Mouse (Mus musculus) forebrain, embryonic 12.5 days (tissue): ENCODE measurements around the gene Fkbp2. TPM values are rescaled to one million over a fixed set of nuclear protein-coding genes. Genes with fewer than 3 reads are reported as not detected.

ENCODE experiments used
- ATAC-seq: fragments of 200-750 bp; cut with Nextera tagmentation; 2 replicates; pipeline ENCODE4 v1.8.0; 2017; ENCODE audit warnings: moderate TSS enrichment; ENCODE audit not compliant: low FRiP score
- H3K27ac ChIP-seq: fragments of 300-500 bp; sonication (generic); 2 replicates; pipeline ENCODE4 v1.5.1; 2016; ENCODE audit warnings: mild to moderate bottlenecking
- H3K27me3 ChIP-seq: fragments of 300-500 bp; sonication (generic); 2 replicates; pipeline ENCODE4 v1.6.1; 2016; ENCODE audit warnings: mild to moderate bottlenecking
- H3K36me3 ChIP-seq: fragments of 300-500 bp; sonication (generic); replicated peaks from 2 replicates; pipeline ENCODE4 v1.6.1; 2016; ENCODE audit warnings: mild to moderate bottlenecking
- H3K4me1 ChIP-seq: fragments of 300-500 bp; sonication (generic); 2 replicates; pipeline ENCODE4 v1.6.1; 2016
- H3K4me2 ChIP-seq: fragments of 300-500 bp; sonication (generic); 2 replicates; pipeline ENCODE4 v1.6.1; 2016; ENCODE audit warnings: mild to moderate bottlenecking, moderate library complexity
- H3K4me3 ChIP-seq: fragments of 300-500 bp; sonication (generic); replicated peaks from 2 replicates; pipeline ENCODE4 v1.5.1; 2016; ENCODE audit warnings: mild to moderate bottlenecking
- H3K9ac ChIP-seq: fragments of 300-500 bp; sonication (generic); 2 replicates; pipeline ENCODE4 v1.6.1; 2016; ENCODE audit warnings: mild to moderate bottlenecking
- H3K9me3 ChIP-seq: fragments of 300-500 bp; sonication (generic); 2 replicates; pipeline ENCODE4 v1.6.1; 2016
- WGBS: fragments of 180-500 bp; shearing (Covaris S2); methylation state at CpG from one replicate; pipeline ENCODE4 v1.1.7; 2016; 5-methylcytosine and 5-hydroxymethylcytosine counted together
- polyA plus RNA-seq: library from polyadenylated mRNA; unstranded; fragments of >200 nt; fragmentation: Nextera tagmentation; extraction: Ambion mirVana; gene quantifications from 2 replicates; pipeline ENCODE4 v1.2.1, GENCODE M21; 2016

Fkbp2 gene
- 76.9 and 79.8 TPM in 2 replicates for polyA plus RNA-seq

DNA sequence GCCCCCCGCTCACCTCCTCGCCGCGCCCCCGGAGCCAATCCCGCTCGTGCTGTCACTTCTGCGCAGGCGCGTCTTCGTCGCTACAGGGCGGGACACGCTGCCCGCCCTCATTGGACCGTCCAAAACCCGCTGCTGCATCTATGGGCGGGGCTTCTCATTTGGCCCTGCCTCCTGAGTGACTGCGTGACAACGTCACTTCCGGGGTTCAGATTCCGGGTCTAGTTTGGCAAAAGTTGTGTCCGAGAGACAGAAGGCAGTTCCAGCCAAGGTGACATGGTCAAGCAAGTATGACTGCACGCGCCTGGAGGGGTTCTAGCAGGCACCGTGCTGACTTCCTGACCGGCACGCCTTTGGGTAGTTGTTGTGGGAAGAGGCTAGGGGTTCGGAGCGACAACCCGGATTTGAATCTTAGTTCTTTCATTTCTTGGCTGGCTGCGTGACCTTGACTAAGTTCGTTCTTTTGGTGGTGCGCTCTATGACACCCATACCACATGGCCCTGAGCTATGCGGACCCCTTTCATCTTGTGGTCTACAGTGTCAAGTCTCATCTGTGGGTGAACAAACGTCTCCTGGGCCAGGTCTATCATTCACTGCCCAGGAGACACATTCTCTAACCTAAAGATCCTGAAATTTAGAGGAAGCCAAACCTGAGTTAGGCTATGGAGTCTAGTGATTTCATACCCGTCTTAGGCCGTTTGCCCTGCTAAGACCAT lies at the start of gene Fkbp2:
Gene Fkbp2, minus strand, starts transcription at position 121 of the 713 bp plus-strand sequence.
- no peaks in the 10 kb centered on the region for H3K27me3 ChIP-seq
- H3K27ac ChIP-seq, result peak within 1 kb of the TSS; percentile 94
- H3K36me3 ChIP-seq, result peaks cover 41% of the 10 kb centered on the region
- H3K4me3 ChIP-seq, result peak within 1 kb of the TSS; percentile 60
- H3K9me3 ChIP-seq, result no peaks in the 10 kb centered on the region
- ATAC-seq, result peak; percentile 91
- WGBS, result 2% methylated on average over 38 of the region's 38 CpGs
- peak within 1 kb of the TSS; percentile 68 for H3K9ac ChIP-seq
- H3K4me1 ChIP-seq, result peaks cover 53% of the 10 kb centered on the region
- peak within 1 kb of the TSS; percentile 64 for H3K4me2 ChIP-seq

DNA sequence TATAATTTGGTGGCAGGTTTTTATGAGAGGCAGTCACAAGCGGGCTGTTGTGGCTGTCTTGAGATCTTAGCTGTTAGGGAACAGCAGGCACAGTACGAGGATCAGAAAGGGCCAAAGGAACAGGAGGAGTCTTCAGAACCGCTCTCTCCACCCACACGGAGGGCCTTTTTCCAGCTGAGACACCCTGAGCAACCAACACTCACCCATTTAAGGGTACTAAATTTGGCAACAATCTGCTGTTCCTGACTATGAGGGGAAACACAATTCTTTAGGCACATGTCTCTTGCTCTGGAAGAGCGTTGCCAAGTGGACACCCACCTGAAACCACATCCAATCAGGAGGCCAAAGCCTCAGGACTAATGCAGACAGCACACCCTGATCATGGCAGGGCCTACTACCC lies 49.2 kb upstream of the Fkbp2 start:
- Histone ChIP-seq H3K4me2 (no peak overlapping the region), H3K4me3 (no peak overlapping the region), H3K27me3 (no peaks in the 10 kb centered on the region), H3K36me3 (peaks cover 96% of the 10 kb centered on the region), H3K27ac (no peak overlapping the region), H3K9ac (no peak overlapping the region), H3K9me3 (no peaks in the 10 kb centered on the region), H3K4me1 (no peaks in the 10 kb centered on the region)
- WGBS, result 96% methylated on average over 5 of the region's 5 CpGs
- no peak for ATAC-seq

DNA sequence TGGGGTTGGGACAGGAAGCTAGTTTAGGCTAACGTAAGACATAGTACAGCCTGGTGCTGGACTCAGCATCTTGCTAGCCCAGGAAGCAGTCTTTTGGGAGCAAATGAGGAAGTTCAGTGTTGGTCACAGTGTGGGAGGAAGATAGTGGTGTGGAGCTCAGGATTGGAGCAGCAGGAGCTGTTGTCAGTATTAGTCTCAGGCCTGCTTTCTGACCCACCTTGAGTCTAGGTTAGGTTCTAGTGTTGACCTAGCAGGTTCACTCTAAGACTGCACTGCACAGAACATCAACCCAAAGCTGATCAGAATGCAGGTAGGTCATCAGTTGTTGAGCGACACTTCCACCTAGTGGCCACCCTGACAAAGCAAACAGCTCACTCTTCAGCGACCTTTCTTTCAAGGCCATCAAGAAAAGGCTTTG lies 39.9 kb upstream of the Fkbp2 start:
- H3K9me3 ChIP-seq, result no peaks in the 10 kb centered on the region
- no peak overlapping the region for H3K4me3 ChIP-seq
- no peak overlapping the region for H3K4me2 ChIP-seq
- H3K27me3 ChIP-seq, result no peaks in the 10 kb centered on the region
- ATAC-seq, result no peak
- H3K27ac ChIP-seq, result 0 out of 2 replicates have a peak overlapping the region, but pooled peaks have one; percentile 0
- 52% methylated on average over 3 of the region's 3 CpGs for WGBS
- no peaks in the 10 kb centered on the region for H3K4me1 ChIP-seq
- no peak overlapping the region for H3K9ac ChIP-seq
- H3K36me3 ChIP-seq, result peaks cover 82% of the 10 kb centered on the region

GRCm38 (mm10) chr19:7019191-7019590 lies 38.9 kb upstream of the Fkbp2 start, which contains the start of gene Fermt3:
Fermt3 (minus strand) TSS chr19:7019469.
- Histone ChIP-seq H3K4me3 (no peak within 1 kb of the TSS), H3K27ac (no peak within 1 kb of the TSS), H3K27me3 (no peaks in the 10 kb centered on the region), H3K4me1 (no peaks in the 10 kb centered on the region), H3K9me3 (no peaks in the 10 kb centered on the region), H3K4me2 (no peak within 1 kb of the TSS), H3K36me3 (peaks cover 74% of the 10 kb centered on the region), H3K9ac (no peak within 1 kb of the TSS)
- ATAC-seq, result no peak
- WGBS, result 83% methylated on average over 5 of the region's 5 CpGs

- peaks cover 76% of the 10 kb centered on the region for H3K36me3 ChIP-seq
- H3K4me3 ChIP-seq, result no peak overlapping the region
- H3K4me2 ChIP-seq, result no peak overlapping the region
- 97% methylated on average over 11 of the region's 11 CpGs for WGBS
- no peaks in the 10 kb centered on the region for H3K27me3 ChIP-seq
- no peak for ATAC-seq
- no peak overlapping the region for H3K27ac ChIP-seq
- no peaks in the 10 kb centered on the region for H3K4me1 ChIP-seq
- H3K9me3 ChIP-seq, result no peaks in the 10 kb centered on the region
- no peak overlapping the region for H3K9ac ChIP-seq
These were observed 38.2 kb upstream of the Fkbp2 start for GRCm38 (mm10) chr19:7018546-7018945.

- Histone ChIP-seq H3K9me3 (no peaks in the 10 kb centered on the region), H3K4me3 (no peak overlapping the region), H3K4me2 (no peak overlapping the region), H3K36me3 (peaks cover 73% of the 10 kb centered on the region), H3K9ac (no peak overlapping the region), H3K27ac (0 out of 2 replicates have a peak overlapping the region, but pooled peaks have one; percentile 56), H3K27me3 (no peaks in the 10 kb centered on the region), H3K4me1 (no peaks in the 10 kb centered on the region)
- 92% methylated on average over 12 of the region's 12 CpGs for WGBS
- ATAC-seq, result no peak
These were observed 37.5 kb upstream of the Fkbp2 start for GRCm38 (mm10) chr19:7017541-7018457.

DNA sequence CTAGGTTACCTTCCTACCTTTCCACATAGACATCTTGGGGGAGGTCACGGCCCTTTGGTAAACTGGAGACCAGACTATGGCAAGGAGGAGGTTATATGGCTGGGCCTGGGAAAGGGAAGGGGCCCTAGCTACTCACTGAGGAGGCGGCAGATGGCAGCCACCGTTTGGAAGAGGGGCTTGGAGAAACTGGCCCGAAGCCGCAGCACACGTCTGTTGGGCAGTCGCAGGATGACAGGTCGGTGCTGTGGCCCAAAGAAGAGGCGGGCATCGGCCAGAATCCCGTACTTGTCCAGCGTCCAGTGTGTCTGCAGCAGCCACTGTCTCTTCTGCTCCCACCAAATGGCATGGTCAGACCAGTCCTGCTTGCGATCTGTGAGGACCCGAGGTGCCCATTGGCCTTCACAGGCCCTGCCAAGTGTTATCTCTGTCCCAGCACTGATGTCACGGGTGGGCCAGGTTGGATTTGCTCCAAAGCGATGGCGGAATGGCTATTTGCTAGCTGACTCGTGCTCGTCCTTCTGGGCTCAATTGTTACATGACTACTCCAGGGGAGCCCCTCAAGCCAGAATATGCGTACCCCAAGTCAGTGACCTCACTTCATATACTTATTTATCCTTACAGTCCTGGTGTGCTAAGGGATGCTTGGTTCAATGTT lies 34.3 kb upstream of the Fkbp2 start:
- 91% methylated on average over 20 of the region's 20 CpGs for WGBS
- Histone ChIP-seq H3K27me3 (no peaks in the 10 kb centered on the region), H3K9ac (no peak overlapping the region), H3K36me3 (peaks cover 41% of the 10 kb centered on the region), H3K27ac (no peak overlapping the region), H3K4me2 (no peak overlapping the region), H3K4me3 (no peak overlapping the region), H3K9me3 (no peaks in the 10 kb centered on the region), H3K4me1 (no peaks in the 10 kb centered on the region)
- no peak for ATAC-seq

DNA sequence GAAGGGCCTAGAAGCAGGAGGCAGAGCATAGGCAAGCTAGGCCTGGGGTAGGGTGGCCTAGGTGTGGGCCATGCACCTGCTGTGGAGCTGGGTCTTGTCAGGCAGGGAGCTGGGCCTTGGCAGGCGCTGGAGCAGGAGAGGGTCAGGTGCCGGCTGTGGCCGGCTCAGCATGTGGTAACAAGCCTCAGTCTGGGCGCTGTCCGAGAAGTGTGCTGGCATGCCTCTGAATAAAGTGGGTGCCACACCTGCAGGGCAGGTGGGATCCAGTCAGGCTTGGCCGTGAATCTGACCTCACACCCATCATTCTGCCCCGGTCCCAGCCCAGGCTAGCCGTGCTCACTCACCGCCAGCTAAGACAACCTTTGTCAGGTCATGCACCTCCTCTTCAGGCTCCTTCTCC lies 33.7 kb upstream of the Fkbp2 start:
- H3K36me3 ChIP-seq, result peaks cover 34% of the 10 kb centered on the region
- no peaks in the 10 kb centered on the region for H3K4me1 ChIP-seq
- H3K27ac ChIP-seq, result no peak overlapping the region
- 85% methylated on average over 9 of the region's 9 CpGs for whole genome bisulfite sequencing
- H3K4me2 ChIP-seq, result no peak overlapping the region
- H3K4me3 ChIP-seq, result no peak overlapping the region
- H3K9me3 ChIP-seq, result no peaks in the 10 kb centered on the region
- no peak for ATAC-seq
- no peak overlapping the region for H3K9ac ChIP-seq
- no peaks in the 10 kb centered on the region for H3K27me3 ChIP-seq

- Histone ChIP-seq H3K9ac (no peak overlapping the region), H3K27ac (no peak overlapping the region), H3K36me3 (peaks cover 21% of the 10 kb centered on the region), H3K4me2 (no peak overlapping the region), H3K4me3 (no peak overlapping the region), H3K4me1 (no peaks in the 10 kb centered on the region), H3K27me3 (no peaks in the 10 kb centered on the region), H3K9me3 (no peaks in the 10 kb centered on the region)
- WGBS, result 79% methylated on average over 4 of the region's 4 CpGs
- no peak for ATAC-seq
These were observed 32.1 kb upstream of the Fkbp2 start for GRCm38 (mm10) chr19:7012426-7012825.

- no peak overlapping the region for H3K4me2 ChIP-seq
- no peaks in the 10 kb centered on the region for H3K27me3 ChIP-seq
- no peaks in the 10 kb centered on the region for H3K4me1 ChIP-seq
- WGBS, result 86% methylated on average over 9 of the region's 9 CpGs
- ATAC-seq, result no peak
- no peak overlapping the region for H3K27ac ChIP-seq
- no peaks in the 10 kb centered on the region for H3K36me3 ChIP-seq
- H3K9ac ChIP-seq, result no peak overlapping the region
- H3K4me3 ChIP-seq, result no peak overlapping the region
- no peaks in the 10 kb centered on the region for H3K9me3 ChIP-seq
These were observed 26.7 kb upstream of the Fkbp2 start for GRCm38 (mm10) chr19:7006892-7007593.

GRCm38 (mm10) chr19:6999360-7000063 lies 19.2 kb upstream of the Fkbp2 start:
- H3K4me1 ChIP-seq, result peaks cover 28% of the 10 kb centered on the region
- 93% methylated on average over 19 of the region's 19 CpGs for WGBS
- no peaks in the 10 kb centered on the region for H3K27me3 ChIP-seq
- H3K9ac ChIP-seq, result no peak overlapping the region
- ATAC-seq, result no peak
- H3K9me3 ChIP-seq, result no peaks in the 10 kb centered on the region
- H3K4me2 ChIP-seq, result no peak overlapping the region
- H3K4me3 ChIP-seq, result no peak overlapping the region
- no peak overlapping the region for H3K27ac ChIP-seq
- H3K36me3 ChIP-seq, result peaks cover 20% of the 10 kb centered on the region
